Mouse (Mus musculus): ENCODE data around the gene Ddb2.
A peak's percentile ranks its signal among the peaks of the same experiment; 100 is the strongest.

The Ddb2 gene

DNA sequence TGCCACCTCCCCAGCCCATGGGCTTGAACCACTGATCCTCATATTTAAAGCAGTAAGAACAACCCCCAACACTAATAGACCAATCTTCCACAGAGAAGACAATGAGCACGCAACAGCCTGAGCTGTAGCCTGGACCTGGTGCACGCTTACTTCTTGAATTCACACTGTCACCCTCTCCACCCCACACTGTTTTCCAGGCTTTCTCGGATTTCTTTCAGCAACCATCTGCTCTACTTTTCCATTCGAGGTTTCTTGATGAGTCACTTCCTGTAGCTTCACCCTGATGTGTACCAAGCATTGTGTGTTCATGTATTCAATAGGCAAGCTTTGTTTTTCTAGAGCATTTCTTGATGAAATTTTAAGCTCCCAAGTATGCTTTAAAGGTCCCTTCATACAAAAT, 49.4 kb downstream of the Ddb2 start:
- no peak for DNase-seq (ENCODE audit: low spot score in 2 of 2)

DNA sequence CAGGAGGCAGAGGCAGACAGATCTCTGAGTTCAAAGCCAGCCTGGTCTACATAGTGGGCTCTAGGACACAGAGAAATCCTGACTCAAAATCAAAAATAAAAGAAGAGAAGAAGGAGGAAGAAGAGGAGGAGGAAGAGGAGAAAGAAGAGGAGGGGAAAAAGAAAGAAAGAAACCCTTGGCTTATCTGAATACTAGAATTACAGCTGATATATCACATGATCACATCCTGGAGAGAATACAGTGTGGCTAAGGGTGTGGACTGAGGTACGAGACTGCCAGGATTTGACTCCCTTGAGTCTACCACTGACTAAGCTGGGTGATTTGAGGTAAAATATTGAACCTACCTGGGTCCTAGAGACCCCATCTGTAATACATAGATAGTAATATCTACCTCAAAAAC, 50.6 kb downstream of the Ddb2 start:
- DNase-seq (ENCODE audit: low spot score in 2 of 2), result no peak

DNA sequence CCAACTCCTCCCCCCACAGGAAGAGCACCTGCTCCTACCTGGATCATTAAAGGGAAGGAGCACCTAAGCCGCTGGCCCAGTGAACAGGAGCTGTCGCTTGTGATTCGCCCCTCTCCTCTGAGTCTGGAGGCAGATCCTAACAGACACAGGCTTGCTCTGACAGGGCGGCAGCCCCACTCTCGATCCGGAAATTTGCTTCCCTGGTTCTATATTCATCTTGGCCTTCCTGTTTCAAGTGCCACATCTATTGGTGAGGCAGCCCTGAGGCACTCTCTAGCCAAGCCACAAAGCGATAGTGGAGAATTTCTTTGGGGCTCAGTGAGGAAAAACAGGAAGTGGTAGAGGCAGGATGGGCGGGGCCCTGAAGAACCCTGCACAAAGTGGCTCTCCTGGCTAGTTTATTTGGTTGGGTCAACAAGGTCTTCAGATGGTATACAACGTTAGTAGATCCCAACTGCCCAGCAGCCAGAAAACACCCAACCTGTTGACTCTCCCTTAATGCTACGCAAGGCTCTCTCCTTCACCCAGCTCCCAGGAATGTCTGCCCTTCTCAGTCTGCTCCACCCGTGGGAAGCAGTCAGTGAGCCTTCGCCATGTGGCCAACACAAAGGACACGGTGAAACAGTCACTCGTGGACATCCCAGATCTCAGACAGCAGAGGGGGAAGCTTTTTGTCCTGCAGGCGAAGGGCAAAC, 52.9 kb downstream of the Ddb2 start, which contains the start of gene Madd:
Madd (minus strand) TSS at position 127 of the 695 bp plus-strand sequence.
- DNase-seq (ENCODE audit: low spot score in 2 of 2), result peak in 1 of 2 experiments; percentile 33

DNA sequence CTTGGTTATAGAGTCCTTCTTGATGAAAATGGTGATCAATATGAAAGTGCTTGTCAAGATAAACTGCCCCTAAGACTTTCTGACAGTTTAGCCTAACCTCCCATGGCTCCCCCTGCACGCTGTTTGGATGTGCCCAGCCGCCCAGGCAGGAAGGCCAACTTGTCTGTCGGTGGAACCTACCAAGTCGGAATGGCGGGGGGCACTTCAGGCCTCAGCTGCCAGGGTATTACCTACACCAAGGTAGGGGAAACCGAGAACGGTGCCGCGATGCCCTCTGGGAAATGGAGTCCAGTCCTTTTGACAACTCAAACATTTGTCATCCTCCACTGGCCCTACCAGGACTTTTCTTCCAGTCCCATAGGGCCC, 53.7 kb downstream of the Ddb2 start:
- peak; percentile 93 for DNase-seq (ENCODE audit: low spot score in 2 of 2)

DNA sequence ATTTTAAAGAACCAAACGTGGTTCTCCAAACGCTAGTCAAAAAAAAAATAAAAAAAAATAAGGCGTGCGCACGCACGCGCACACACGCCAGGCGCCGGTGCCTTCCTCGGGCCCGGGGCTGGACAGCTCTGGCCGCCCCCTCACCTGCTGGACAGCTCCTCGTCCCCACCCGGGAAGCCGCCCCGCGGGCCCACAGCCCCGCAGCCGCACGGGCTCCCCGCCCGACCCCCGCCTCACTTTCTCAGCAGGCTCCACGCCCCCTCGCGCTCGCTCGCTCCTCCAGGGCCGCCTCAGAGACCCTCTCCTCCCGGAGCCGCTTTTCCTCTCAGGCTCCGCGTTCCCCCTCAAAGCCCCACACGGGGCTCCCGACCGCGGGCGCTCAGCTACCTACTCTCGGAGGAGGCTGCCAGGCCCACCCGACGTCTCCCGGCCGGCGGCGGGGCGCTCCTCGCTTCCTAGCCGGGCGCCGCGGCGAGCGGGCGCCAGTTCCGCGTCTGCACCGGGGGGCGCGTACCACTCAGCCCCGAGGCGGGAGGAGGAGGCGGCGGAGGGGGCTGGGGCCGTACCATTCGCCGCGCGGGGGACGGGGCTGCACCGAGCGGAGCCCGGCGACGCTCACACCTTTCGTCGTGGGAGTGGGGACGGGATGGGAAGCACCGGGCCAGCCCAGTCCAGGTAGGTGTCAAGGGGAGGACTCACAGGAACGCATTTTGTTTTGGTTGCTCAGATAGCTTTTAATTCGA, 54.2 kb downstream of the Ddb2 start:
- DNase-seq (ENCODE audit: low spot score in 2 of 2), result peak; percentile 56 to 62

DNA sequence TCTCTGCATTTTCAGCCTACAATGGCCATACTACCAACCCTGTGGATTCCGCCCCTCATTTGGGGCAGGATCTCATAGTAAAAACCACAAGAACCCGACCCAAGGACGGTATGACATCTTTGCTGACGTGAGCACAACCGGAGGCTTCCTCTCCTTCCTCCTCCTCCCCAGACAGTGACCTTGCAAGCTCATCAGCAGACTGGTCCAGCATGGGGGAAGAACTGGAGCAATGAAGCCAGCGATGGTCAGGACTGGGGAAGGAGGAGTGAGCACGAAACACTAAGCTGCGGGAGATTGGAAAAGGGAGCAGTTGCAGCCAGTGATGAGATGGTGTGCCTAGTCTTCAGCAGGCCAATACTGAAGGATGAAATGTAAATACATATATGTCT, 54.8 kb downstream of the Ddb2 start:
- no peak for DNase-seq (ENCODE audit: low spot score in 2 of 2)

DNA sequence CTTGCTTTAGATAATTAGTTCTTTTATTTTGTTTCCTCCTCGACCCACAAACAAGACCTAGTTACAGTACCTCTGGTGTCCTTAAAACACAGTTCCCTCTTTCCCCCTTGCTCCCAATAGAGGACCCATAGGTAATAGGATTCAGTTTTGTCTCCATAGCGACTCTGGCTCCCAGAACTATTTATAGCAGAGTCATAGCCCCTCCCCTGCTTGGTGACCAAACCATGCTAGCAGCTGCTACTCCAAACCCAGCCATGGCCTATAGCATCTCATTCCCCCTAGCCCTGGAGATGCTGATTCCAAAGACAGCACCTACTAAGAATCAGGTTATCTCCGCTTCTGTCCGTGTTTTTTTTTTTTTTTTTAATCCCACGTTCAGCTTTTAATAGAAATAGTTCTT, 56.1 kb downstream of the Ddb2 start:
- no peak for DNase-seq (ENCODE audit: low spot score in 2 of 2)

DNA sequence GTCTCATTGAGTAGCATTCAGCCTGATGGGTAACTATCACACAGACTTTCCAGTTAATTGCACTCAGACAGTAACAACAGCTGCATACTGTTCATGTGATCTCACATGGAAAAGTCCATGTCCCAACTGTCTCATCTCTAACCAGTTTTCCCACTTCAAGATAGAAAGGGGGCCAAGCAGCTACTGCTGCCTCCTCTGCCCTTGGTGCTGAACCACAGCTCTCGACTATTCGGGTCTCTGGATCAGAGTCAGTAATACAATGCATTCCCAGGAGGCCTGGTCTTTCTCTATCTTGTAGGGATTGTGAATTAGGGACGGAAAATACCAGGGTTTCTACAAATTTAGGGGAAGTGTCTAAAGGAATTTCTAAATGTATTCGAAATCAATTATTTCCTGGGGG, 57.0 kb downstream of the Ddb2 start:
- DNase-seq (ENCODE audit: low spot score in 2 of 2), result no peak

DNA sequence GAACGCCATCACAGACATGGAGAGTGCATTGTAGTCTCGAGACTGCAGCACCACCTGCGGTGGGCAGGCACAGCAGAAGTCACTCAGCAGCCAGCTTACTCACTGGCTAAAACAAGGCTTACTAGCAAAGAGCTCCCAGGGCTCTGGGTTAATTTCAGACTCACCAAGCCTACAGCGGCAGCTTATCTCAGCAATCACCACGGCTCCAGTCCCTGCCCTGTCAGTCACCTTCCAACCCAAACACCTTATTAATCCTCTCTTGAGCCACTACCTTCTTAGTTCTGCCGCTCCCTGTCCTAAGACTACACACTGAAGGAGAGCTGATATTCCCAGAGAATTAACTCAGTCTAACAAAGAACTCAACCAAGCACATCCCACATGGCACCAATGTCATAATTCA, 60.5 kb downstream of the Ddb2 start:
- no peak for DNase-seq (ENCODE audit: low spot score in 2 of 2)

DNA sequence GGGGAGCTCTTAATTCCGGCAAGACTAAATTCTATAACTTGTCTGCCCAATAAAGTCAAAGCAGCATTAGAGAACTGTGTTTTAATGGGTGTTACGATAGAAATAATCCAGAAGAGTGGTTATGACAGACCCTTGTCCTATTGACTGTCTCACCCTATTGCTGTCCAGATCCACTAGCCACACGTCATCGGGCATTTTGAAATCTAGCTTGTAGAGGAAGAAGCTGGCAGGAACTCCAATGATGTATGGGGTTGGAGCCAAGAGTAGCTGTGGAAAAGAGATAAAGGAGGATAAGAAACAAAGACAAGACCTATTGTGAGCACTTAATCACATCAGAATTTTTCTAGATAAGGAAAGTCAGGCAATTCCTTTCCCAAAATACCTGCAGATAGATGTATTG, 61.3 kb downstream of the Ddb2 start:
- no peak for DNase-seq (ENCODE audit: low spot score in 2 of 2)

DNA sequence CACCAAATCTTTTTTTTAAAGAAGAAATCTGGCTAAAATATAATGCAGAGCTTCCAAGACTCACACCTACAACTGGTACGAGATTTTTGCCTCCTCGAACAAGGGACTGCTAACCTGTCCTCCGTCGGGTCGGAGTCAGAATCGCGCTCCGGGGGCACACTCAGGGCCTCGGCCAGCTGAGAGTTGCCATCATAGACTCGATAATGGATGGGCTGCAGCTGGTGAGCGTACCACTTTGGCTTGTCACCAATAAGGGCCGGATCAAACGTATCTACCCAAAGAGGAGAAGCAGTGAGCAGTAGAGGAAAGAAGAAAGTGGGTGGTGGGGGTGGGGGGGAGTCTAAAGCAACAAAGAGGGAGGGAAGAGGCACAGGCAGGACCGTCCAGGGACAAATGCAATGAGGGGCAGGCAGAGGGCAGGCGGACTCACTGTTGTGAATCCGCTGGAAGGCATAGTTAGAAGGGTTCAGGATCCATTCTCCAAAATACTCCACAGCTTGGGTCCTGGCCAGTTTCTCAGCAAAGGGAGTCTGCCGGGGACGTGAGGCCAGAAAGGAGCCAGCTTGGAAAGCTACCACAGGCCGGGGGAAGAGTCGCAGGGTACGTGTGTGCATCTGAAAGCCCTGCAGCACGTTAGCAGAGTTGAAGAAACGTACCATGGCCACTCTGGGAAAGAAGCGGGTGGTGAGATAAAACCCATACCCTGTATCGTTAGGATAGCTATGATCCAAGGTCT, 67.0 kb downstream of the Ddb2 start:
- no peak for DNase-seq (ENCODE audit: low spot score in 2 of 2)

DNA sequence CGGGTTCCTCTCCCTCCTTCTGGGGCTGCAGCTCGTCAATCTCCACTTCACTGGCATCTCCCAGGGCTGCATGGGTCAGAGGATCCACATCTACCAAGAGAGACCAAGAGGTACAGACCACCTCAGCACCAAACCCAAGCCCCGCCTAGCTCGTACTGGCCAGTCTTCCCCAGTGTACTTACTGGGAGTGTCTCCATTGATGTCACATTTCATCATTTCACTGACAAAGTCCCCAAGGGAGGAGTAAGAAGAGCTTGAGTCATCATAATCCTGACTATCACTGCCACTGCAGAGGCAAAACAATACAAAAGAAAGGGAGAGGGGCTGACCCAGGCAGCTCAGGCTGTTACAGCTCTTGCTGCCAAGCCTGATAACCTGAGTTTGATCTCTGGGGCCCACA, 69.2 kb downstream of the Ddb2 start:
- DNase-seq (ENCODE audit: low spot score in 2 of 2), result no peak

DNA sequence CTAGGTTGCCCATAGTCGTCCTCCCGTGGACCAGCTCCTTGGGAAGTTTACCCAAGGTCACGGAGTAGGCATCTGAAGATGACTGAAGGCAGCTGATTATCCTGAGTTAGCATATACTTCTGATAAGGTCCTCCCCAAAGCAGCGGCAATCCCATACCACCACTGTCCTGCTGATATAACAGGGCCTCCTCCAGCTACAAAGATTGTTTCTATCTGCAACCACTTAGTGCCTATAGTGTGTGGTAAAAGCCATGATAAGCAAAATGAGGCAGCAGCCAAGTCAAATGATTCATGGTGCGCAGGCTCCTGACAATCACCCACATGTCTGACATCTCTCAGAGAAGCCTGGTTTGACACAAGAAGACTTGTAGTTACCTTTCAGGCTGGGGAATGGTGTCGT, 71.8 kb downstream of the Ddb2 start:
- DNase-seq (ENCODE audit: low spot score in 2 of 2), result no peak

DNA sequence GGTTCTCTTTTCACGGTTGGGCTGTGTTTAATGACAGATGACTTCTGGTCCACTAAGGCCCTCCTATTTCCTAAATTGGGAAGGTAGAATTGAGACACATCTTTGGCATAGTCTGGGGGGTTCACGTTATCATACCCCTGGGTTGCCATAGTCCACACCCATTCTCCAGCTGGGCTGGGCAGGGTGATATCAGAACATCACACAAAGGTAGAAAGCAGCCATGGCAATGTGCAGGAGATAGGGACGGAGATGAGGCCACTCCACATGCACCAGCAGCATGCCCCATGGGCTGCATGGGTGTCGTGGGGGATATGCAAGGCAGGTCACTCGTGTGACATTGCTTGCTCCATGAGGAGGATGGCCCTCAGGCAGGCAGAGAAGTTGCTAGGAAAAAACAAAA, 73.2 kb downstream of the Ddb2 start:
- no peak for DNase-seq (ENCODE audit: low spot score in 2 of 2)

DNA sequence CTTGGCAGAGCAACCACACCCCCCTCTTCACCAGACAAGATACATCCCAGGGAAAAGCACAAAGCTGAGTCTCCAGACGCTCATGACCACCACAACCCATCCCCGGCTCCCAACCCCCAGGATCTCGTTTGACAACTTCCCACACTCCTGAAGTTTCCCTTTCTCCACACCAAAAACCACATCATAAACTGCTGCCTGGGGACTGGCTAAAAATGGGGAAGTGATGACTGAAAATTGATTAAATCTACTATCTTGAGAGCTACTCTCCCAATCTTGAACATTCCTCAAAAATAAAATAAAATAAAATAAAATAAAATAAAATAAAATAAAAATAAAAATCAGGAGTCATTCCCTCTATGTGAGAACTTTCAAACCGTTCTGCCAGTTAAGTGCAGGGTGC, 73.8 kb downstream of the Ddb2 start:
- DNase-seq (ENCODE audit: low spot score in 2 of 2), result no peak
